Mouse (Mus musculus) embryo, embryonic 11.5 days (tissue): ENCODE data around the gene Clasrp.

ENCODE experiments used
- DNase-seq: peaks from one replicate; pipeline ENCODE4 v3.0.0-alpha.2; 2012; ENCODE audit warnings: low read depth, low spot score

Gene Clasrp

GRCm38 (mm10) chr7:19603849-19604605 lies at the start of gene Clasrp:
Gene Clasrp (minus strand): TSS chr7:19604486.
- peak; percentile 89 for DNase-seq

DNA sequence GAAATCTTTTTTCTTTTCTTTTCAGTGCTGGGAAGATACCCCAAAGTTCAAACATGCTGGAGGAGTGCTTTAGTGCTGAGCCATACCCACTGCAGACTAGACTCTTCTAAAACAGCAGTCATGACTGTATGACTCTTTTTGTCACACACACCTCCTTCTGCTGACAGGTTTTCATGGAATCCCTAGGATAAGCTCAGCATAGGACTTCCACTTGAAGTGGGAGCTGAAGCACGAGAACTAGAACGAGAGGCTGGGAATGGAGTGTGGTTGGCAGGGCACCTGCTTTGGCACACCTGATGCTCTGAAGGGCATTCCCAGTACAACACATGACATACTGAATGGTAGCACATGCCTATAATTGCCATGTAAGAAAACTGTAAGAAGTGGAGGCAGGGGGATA lies 48.3 kb upstream of the Clasrp start:
- no peak for DNase-seq

DNA sequence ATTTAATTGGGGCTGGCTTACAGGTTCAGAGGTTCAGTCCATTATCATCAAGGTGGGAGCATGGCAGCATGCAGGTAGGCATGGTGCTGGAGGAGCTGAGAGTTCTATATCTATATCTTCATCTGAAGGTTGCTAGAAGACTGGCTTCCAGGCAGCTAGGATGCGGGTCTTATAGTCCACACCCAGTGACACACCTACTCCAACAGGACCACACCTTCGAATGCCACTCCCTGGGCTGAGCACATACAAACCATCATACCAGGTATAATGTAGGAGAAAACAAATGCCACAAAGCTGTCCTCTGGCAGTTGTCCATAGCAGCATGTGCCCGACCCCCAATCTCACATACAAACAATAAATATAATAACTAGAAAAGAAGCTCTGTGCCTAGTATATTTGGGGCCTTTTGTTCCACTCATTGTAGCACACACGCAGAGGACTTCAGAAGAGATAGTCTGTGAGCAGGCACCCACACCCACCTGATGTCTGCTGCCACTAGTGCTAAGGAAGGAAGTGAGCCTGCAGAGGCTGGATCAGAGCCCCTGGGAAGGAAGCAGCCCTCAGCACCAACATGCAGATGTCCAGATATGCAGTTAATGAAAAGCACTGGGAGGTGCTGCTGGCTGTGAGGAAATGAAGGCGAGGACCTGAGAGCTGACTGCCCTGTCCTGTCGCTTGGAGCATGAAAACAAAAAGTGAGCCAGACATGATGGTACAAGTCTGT lies 46.9 kb upstream of the Clasrp start:
- DNase-seq, result no peak

- no peak for DNase-seq
These were observed 36.9 kb upstream of the Clasrp start for GRCm38 (mm10) chr7:19641223-19641622.

- DNase-seq, result no peak
These were observed 31.0 kb upstream of the Clasrp start for GRCm38 (mm10) chr7:19635074-19635827.

GRCm38 (mm10) chr7:19634591-19634990 lies 30.3 kb upstream of the Clasrp start:
- no peak for DNase-seq

GRCm38 (mm10) chr7:19633855-19634254 lies 29.6 kb upstream of the Clasrp start:
- no peak for DNase-seq

DNA sequence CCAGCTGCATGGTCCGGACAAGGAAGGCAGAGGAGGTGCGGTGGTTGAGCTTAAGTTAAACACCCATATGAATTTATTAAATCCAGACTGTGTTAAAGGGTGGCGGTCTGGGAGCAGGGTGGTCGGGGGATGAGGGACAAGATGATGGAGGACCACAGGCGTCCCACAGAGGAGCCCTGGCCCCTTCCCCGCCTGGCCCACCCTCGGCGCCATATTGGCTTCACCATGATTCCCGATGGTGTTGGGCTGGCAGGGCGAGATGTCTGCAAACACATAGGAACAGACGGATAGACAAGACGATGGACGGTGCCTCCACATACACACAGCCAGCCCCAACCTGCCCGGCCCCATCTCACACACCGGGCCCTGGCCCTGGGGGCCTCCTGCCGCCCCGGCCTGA lies 28.9 kb upstream of the Clasrp start:
- DNase-seq, result no peak

- no peak for DNase-seq
These were observed 28.4 kb upstream of the Clasrp start for GRCm38 (mm10) chr7:19632720-19633119.

DNA sequence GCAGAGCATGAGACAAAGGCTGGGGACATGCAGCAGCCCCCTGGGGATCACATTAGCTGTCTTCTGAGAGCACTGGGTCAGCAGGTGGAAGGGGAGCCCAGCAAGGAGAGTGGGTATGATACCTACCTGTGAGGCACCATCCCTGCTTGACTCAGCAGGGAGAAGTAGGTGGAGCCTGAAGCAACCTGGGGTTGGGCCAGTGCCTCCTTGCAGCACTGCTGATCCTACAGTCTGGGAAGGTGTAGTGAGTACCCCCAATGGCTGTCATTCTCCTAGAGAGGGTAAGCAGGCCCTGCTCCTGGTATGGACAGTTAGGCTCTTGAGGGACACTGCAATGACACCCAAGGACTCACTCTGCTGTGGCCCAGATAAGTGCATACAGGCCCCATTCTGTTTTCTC lies 28.0 kb upstream of the Clasrp start:
- DNase-seq, result no peak

DNA sequence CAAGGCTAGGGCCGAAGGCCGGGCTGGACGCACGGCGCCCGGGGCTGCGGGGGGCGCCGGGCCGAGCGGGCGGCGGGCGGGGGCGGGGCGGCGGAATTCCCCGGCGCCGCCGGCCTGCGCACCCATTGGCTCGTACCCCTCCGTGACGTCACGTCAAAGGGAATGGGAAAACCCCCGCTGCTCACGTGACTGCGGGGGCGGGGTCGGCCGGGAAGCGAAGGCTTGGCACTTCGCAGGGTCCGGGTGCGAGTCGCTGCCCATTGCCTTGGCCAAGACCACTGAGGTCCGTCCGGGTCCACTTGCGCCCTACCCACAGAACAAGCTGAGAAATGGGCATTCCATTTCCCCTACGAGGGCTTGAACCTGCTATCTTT lies 25.1 kb upstream of the Clasrp start, which contains the start of gene Relb:
Relb (minus strand) TSS at position 78 of the 374 bp plus-strand sequence.
- DNase-seq, result peak; percentile 87

GRCm38 (mm10) chr7:19628536-19629360 lies 24.5 kb upstream of the Clasrp start:
- DNase-seq, result peak; percentile 82

DNA sequence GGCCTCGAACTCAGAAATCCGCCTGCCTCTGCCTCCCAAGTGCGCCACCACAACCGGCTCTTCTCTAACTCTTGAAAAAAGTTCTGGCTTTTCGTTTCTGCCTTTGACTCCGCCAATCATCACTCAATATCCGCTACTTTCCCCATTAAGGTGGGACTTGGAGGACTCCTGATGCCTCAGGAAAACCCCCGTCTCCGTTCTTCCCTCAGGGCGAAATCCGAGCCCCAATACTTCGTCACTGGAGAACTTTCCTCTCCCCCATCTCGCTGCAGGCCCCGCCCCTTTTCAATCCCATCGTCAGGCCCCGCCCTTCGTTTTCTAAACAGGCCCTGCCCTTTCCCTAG lies 23.9 kb upstream of the Clasrp start:
- no peak for DNase-seq

DNA sequence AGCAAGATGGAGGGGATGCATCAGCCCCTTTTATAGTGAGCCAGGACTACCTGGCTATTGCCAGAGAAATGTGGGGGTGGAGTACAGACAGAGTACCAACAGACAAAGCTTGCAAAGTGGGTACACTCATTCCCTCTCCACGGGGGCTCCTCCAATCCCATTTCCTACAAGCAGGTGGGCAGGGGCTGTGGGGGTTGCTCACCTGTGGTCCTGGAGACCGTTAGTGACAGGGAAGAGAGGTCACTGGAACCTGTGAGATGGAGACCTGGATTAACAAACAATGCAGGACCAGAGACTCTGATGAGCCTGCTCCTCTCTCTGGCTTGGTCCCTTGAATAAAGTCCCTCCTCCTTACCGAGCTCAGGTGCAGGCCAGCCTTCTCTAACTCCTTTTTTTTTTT lies 23.4 kb upstream of the Clasrp start:
- no peak for DNase-seq

- DNase-seq, result no peak
These were observed 19.1 kb upstream of the Clasrp start for GRCm38 (mm10) chr7:19623433-19623832.

- no peak for DNase-seq
These were observed 18.0 kb upstream of the Clasrp start for GRCm38 (mm10) chr7:19622241-19622640.

DNA sequence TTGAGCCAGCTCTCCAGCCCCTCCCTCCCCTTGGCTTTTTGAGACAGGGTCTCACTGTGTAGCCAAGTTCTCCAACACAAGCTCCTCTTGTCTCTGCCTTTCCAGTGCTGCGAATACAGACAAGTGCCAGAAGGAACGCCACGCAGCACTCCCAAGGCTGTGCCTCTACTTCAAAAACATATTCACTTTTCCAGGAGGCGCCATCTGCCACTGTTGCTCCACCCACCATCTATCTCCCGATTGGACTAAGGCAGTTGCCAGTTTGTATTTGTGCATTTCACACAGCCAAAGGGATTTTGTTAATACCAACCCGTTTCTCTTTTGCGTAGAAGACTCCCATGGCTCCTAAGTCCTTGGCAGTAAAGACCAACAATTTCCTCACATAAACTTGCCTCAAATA lies 16.5 kb upstream of the Clasrp start:
- no peak for DNase-seq

DNA sequence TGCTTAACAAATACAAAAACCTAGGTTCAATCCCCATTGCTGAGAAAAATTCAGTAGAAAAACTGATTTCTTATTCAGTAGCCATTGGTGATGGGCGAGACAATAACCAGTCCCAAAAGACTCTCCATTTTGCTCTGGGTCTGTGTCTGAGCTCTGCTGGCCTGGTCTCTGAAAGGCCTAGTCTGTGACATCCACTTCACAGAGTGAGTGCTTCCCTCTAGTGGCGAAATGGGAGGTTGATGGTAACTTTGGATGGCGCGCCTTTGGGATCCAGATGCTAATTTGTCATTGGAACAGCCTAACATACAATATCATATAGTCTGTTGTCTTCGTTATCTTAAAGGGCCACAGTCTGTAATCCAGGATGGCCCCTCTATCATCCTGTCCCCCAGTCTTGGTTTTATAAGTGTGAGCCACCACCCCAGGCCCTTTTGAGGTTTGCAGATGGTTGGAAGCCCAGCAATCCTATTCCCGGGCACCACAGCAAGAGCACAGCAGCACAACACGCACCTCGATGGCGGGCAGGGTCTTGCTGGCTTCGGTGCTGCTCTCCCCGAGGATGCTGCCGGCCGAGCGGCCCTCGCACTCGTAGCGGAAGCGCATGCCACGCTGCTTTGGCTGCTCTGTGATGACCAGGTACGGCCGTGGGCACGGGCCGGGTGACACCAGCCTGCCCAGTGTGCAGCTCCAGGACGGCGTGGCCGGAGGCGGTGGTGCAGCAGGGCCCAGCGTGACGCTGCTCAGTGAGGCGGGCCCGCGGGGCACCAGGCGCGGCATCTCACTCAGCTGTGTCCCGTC lies 14.9 kb upstream of the Clasrp start:
- peak; percentile 78 for DNase-seq

- no peak for DNase-seq
These were observed 10.8 kb upstream of the Clasrp start for GRCm38 (mm10) chr7:19615036-19615577.

DNA sequence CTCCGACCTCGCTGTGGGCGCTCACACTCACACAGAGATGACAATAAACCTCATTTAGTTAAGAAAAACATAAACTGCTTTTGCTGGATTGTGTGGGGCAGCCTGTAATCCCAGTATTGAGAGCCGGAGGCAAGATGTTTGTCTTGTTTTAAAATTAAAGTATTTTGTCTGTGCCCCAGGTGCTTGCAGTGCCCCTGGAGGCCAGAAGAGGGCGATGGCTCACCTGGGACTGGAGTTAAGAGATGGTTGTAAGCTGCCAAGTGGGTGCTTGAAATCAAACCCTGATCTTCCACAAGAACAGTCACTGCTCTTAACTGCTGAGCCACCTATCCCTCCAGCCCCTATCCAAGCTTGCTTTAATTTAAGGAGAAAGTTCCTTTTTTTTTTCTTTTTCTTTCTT lies 6.7 kb upstream of the Clasrp start:
- no peak for DNase-seq
